Mouse (Mus musculus) cortical plate, adult 2 months (tissue): ENCODE data around the gene Hnrnpab.

Experiments used
- CTCF ChIP-seq: fragments of 200-500 bp; IDR thresholded peaks from 2 replicates; pipeline ENCODE4 v1.5.1; 2011; ENCODE audit warnings: mild to moderate bottlenecking, control low read depth, low read length; ENCODE audit not compliant: insufficient read depth; ENCODE audit errors: extremely low read depth
- POLR2A ChIP-seq: fragments of 200-500 bp; IDR thresholded peaks from 2 replicates; pipeline ENCODE4 v1.6.1; 2011; ENCODE audit warnings: mild to moderate bottlenecking, low read length, control low read depth; ENCODE audit not compliant: insufficient read depth; ENCODE audit errors: extremely low read depth

DNA sequence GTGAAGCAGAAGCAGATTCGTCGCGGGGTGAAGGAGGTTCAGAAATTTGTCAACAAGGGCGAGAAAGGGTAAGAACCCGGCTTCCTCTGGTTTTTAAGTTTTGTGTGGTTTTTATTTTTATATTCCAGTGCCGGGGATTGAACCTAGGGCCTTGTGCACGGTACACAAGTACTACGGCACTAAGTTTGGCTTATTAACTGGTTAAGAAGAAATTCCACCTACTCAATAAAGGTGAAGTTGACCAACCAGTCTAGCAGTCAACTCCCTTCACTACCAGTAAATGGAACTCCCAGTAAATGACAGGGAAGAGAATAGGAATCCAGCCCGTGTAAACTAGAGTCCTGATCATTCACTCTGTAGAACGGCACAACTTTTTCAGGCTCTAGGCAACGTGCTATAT is 13.4 kb upstream of the Hnrnpab start:
- no peak for TF ChIP-seq POLR2A
- TF ChIP-seq CTCF, result no peak
